Mouse (Mus musculus) thymus, postnatal 0 days (tissue): ENCODE data around the gene Ina. TPM values are rescaled to one million over a fixed set of nuclear protein-coding genes. Genes with fewer than 3 reads are reported as not detected.

Source experiments
- DNase-seq: peaks from one replicate; pipeline ENCODE4 v3.0.0-alpha.2; 2015; ENCODE audit warnings: low spot score
- polyA plus RNA-seq: library from polyadenylated mRNA; unstranded; fragments of >200 nt; fragmentation: Nextera tagmentation; extraction: Ambion mirVana; gene quantifications from 2 replicates; pipeline ENCODE4 v1.2.1, GENCODE M21; 2015

Ina gene
- polyA plus RNA-seq, 1 experiment from 2014 or later, result 0.39 TPM

- peak; percentile 84 for DNase-seq
Observed at GRCm38 (mm10) chr19:47050271-47051032, 36.0 kb downstream of the Ina start, which contains the start of gene Pcgf6. Gene Pcgf6 (minus strand): TSS chr19:47050906.

- DNase-seq, result no peak
Observed at GRCm38 (mm10) chr19:47052927-47053326, 38.4 kb downstream of the Ina start.

- DNase-seq, result no peak
Observed at GRCm38 (mm10) chr19:47053471-47053870, 39.0 kb downstream of the Ina start.

- no peak for DNase-seq
Observed at GRCm38 (mm10) chr19:47057684-47058083, 43.2 kb downstream of the Ina start.

GRCm38 (mm10) chr19:47065860-47066259 is 51.4 kb downstream of the Ina start:
- no peak for DNase-seq

- DNase-seq, result peak; percentile 99
Observed at GRCm38 (mm10) chr19:47067096-47067882, 52.8 kb downstream of the Ina start, which contains the start of gene Taf5. Gene Taf5 (plus strand): TSS chr19:47067746.

- peak; percentile 91 for DNase-seq
Observed at GRCm38 (mm10) chr19:47067924-47068611, 53.6 kb downstream of the Ina start.

Other genes starting within 250 kb of the Ina start
- gene Nt5c2, start 455 bp downstream of the Ina start, polyA plus RNA-seq, result 104 and 120 TPM in 2 replicates
- 14.1 and 16.8 TPM in 2 replicates for gene Pcgf6, start 36.2 kb downstream of the Ina start, polyA plus RNA-seq
- gene Taf5, start 53.0 kb downstream of the Ina start, polyA plus RNA-seq, result 5.4 and 6.0 TPM in 2 replicates
- gene Usmg5, start 75.9 kb downstream of the Ina start, polyA plus RNA-seq, result 1,758 and 1,903 TPM in 2 replicates
- gene Pdcd11, start 76.1 kb downstream of the Ina start, polyA plus RNA-seq, result 8.2 and 9.1 TPM in 2 replicates
- 7.6 and 7.7 TPM in 2 replicates for gene Calhm2, start 123.6 kb downstream of the Ina start, polyA plus RNA-seq
- not detected in 2 replicates for gene Calhm1, start 129.6 kb downstream of the Ina start, polyA plus RNA-seq
- 0.13 and 0.28 TPM in 2 replicates for gene Calhm3, start 143.1 kb downstream of the Ina start, polyA plus RNA-seq
- gene Neurl1a, start 164.1 kb downstream of the Ina start, polyA plus RNA-seq, result 0.70 and 0.91 TPM in 2 replicates